Mouse (Mus musculus): ENCODE measurements around the gene Cplane1. TPM values are rescaled to one million over a fixed set of nuclear protein-coding genes. Genes with fewer than 3 reads are reported as not detected.

Cplane1 gene
- polyA plus RNA-seq (2014; fragmentation: Nextera tagmentation; extraction: Ambion mirVana), result 10.0 and 12.3 TPM in 2 replicates

DNA sequence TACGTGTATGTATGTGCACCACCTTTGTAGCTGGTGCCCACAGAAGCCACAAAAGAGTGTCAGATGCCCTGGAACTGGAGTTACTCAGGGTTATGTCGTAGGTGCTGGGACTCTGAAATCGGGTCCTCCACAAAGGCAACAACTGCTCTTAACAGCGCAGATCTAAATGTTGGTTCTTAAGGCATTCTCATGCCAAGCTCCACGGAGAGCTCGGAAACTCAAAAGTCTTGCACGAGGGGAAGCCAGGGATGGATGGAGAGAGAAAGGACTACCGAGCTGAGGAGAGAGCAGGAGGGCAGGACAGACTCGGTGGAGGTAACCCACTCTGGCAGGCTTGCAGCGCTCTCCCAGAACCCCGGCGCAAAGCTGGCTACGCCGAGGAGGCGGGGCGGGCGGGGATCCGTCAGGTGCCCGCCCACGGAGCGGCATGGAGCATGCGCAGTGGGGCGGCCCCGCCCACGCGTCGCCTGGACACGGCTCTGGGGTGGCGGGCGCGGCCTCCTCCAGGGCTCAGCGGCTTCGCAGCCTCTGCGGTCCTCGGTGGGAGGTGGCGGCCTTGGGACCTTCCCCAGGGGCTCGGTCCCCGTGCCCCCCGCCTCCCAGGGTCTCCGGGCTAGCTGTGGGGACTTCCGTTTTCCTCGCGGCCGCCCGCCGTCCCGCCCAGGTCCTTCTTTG lies at the start of gene Cplane1:
Cplane1 (plus strand) TSS at position 516 of the 675 bp plus-strand sequence.
- peak within 1 kb of the TSS; percentile 84 for H3K9ac ChIP-seq (ENCODE audit: low read length)
- 0 out of 2 replicates have a peak, but pooled peaks cover 3% of the 10 kb centered on the region for H3K4me1 ChIP-seq (replicated peaks; ENCODE audit: control insufficient read depth, insufficient read depth, low read length)
- H3K27me3 ChIP-seq (replicated peaks; ENCODE audit: control insufficient read depth, insufficient read depth, low read length), result no peaks in the 10 kb centered on the region
- H3K36me3 ChIP-seq (ENCODE audit: control insufficient read depth, insufficient read depth, low read length), result peaks cover 26% of the 10 kb centered on the region
- WGBS, result under 1% methylated on average over 46 of the region's 47 CpGs
- ATAC-seq (replicated peaks; ENCODE audit: low FRiP score, low TSS enrichment, low read depth) (peak; percentile 98), DNase-seq (ENCODE audit: low spot score) (peak; percentile 94)
- H3K9me3 ChIP-seq (ENCODE audit: control insufficient read depth, low read length), result no peaks in the 10 kb centered on the region
- H3K4me2 ChIP-seq (ENCODE audit: low read length), result peak within 1 kb of the TSS; percentile 69
- H3K27ac ChIP-seq (ENCODE audit: low read depth), result peak within 1 kb of the TSS; percentile 64
- peak within 1 kb of the TSS; percentile 83 for H3K4me3 ChIP-seq (ENCODE audit: low read depth, low read length)

DNA sequence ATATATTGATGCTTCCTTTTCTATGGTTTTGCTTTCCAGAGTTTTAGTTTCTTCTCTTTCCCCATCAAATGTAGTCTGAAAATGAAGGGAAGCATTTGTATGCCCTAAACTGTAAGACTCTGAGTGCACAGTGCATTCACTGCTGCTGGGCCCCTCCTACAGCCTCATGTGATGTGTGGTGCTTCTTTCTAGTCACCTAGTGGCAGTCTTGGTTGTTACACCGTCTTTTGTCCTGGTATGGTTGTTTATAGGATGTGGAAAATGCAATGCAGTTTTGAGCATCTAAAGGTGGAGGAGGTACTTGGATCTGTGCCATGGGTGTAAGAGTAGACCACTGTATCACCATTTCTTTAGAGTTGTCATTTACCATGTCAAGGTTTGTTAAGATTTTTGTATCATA lies 39.6 kb upstream of the Cplane1 start:
- Histone ChIP-seq H3K4me1 (replicated peaks; ENCODE audit: control insufficient read depth, insufficient read depth, low read length) (no peaks in the 10 kb centered on the region), H3K27ac (ENCODE audit: low read depth) (no peak overlapping the region), H3K4me2 (ENCODE audit: low read length) (no peak overlapping the region), H3K27me3 (replicated peaks; ENCODE audit: control insufficient read depth, insufficient read depth, low read length) (no peaks in the 10 kb centered on the region), H3K9me3 (ENCODE audit: control insufficient read depth, low read length) (no peaks in the 10 kb centered on the region), H3K9ac (ENCODE audit: low read length) (no peak overlapping the region), H3K36me3 (ENCODE audit: control insufficient read depth, insufficient read depth, low read length) (peaks cover 84% of the 10 kb centered on the region), H3K4me3 (ENCODE audit: low read depth, low read length) (no peak overlapping the region)
- WGBS, result 69% methylated on average over 1 of the region's 1 CpGs
- DNase-seq (ENCODE audit: low spot score) (no peak), ATAC-seq (replicated peaks; ENCODE audit: low FRiP score, low TSS enrichment, low read depth) (no peak)

DNA sequence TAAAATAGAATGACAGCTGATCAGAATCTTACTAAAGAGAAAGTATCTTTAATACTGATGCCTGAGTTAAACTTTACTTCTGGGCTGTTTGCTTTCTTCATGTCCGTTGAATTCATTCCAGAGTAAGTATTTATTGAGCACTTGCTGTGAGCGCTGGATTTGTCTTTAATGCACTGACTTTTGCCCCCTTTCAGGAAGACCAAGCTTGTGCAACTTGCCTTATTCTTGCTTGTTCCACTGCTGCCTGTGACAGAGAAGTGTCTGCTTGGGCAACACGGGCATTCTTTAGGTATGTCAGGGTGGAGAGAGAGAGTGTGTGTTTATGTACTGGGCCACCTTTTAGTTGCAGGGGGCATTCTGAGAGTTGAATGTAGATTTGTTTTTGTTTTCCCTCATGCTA lies 37.6 kb upstream of the Cplane1 start:
- H3K4me3 ChIP-seq (ENCODE audit: low read depth, low read length), result no peak overlapping the region
- DNase-seq (ENCODE audit: low spot score), result no peak
- H3K27ac ChIP-seq (ENCODE audit: low read depth), result no peak overlapping the region
- 98% methylated on average over 3 of the region's 3 CpGs for WGBS
- no peaks in the 10 kb centered on the region for H3K9me3 ChIP-seq (ENCODE audit: control insufficient read depth, low read length)
- H3K4me1 ChIP-seq (replicated peaks; ENCODE audit: control insufficient read depth, insufficient read depth, low read length), result no peaks in the 10 kb centered on the region
- H3K9ac ChIP-seq (ENCODE audit: low read length), result no peak overlapping the region
- H3K27me3 ChIP-seq (replicated peaks; ENCODE audit: control insufficient read depth, insufficient read depth, low read length), result no peaks in the 10 kb centered on the region
- H3K36me3 ChIP-seq (ENCODE audit: control insufficient read depth, insufficient read depth, low read length), result peaks cover 97% of the 10 kb centered on the region
- ATAC-seq (replicated peaks; ENCODE audit: low FRiP score, low TSS enrichment, low read depth), result no peak
- no peak overlapping the region for H3K4me2 ChIP-seq (ENCODE audit: low read length)

DNA sequence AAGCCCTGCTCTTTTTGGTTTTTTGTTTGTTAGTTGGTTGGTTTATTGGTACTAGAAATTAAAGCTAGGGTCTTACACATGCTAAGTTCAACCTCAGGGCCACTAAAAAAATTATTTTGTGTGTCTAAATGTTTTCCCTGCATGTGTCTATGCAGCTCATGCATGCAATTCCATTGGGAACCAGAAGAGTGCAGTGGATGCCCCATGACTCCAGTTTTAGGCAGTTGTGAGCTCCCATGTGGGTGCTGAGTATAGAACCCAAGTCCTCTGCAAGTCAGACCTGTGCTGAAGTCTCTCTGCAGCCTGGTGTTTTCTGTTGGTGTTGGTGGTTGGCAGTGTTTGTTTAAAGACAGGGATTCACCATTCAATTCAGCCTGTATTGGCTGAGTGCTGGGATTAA lies 37.1 kb upstream of the Cplane1 start:
- Histone ChIP-seq H3K4me3 (ENCODE audit: low read depth, low read length) (no peak overlapping the region), H3K36me3 (ENCODE audit: control insufficient read depth, insufficient read depth, low read length) (peaks cover 97% of the 10 kb centered on the region)
- no peak for ATAC-seq (replicated peaks; ENCODE audit: low FRiP score, low TSS enrichment, low read depth)

DNA sequence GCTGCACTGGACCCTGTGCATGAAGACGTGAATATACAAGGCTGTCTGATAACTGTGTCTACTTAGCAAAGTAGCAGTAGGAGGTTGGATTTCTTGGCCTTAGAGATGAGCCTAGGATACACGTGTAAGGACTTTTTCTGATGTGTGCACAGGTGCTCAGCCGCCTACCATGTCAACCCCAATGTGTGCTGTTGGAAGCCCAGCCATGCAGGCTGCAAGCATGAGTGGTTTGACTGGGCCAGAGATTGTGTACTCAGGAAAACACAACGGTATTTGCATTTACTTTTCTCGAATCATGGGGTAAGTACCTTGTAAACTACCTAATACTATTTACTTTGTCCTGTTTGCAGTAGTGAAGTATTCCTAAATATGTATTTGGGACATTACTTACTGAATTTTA lies 33.3 kb upstream of the Cplane1 start:
- no peak for ATAC-seq (replicated peaks; ENCODE audit: low FRiP score, low TSS enrichment, low read depth)
- Histone ChIP-seq H3K4me1 (replicated peaks; ENCODE audit: control insufficient read depth, insufficient read depth, low read length) (no peaks in the 10 kb centered on the region), H3K36me3 (ENCODE audit: control insufficient read depth, insufficient read depth, low read length) (peaks cover 98% of the 10 kb centered on the region), H3K9me3 (ENCODE audit: control insufficient read depth, low read length) (no peaks in the 10 kb centered on the region), H3K27ac (ENCODE audit: low read depth) (no peak overlapping the region), H3K9ac (ENCODE audit: low read length) (no peak overlapping the region), H3K27me3 (replicated peaks; ENCODE audit: control insufficient read depth, insufficient read depth, low read length) (no peaks in the 10 kb centered on the region), H3K4me3 (ENCODE audit: low read depth, low read length) (no peak overlapping the region), H3K4me2 (ENCODE audit: low read length) (no peak overlapping the region)
- no peak for DNase-seq (ENCODE audit: low spot score)
- WGBS, result 85% methylated on average over 5 of the region's 5 CpGs

More for the DNA sequence above, 37.1 kb upstream of the Cplane1 start:
- Histone ChIP-seq H3K4me2 (ENCODE audit: low read length) (no peak overlapping the region), H3K27me3 (replicated peaks; ENCODE audit: control insufficient read depth, insufficient read depth, low read length) (no peaks in the 10 kb centered on the region), H3K27ac (ENCODE audit: low read depth) (no peak overlapping the region), H3K4me1 (replicated peaks; ENCODE audit: control insufficient read depth, insufficient read depth, low read length) (no peaks in the 10 kb centered on the region), H3K9ac (ENCODE audit: low read length) (no peak overlapping the region), H3K9me3 (ENCODE audit: control insufficient read depth, low read length) (no peaks in the 10 kb centered on the region)
- no peak for DNase-seq (ENCODE audit: low spot score)

GRCm38 (mm10) chr15:8161841-8162240 lies 7.1 kb upstream of the Cplane1 start:
- no peak overlapping the region for H3K4me2 ChIP-seq (ENCODE audit: low read length)
- no peak overlapping the region for H3K9ac ChIP-seq (ENCODE audit: low read length)
- H3K4me3 ChIP-seq (ENCODE audit: low read depth, low read length), result no peak overlapping the region
- H3K4me1 ChIP-seq (replicated peaks; ENCODE audit: control insufficient read depth, insufficient read depth, low read length), result no peaks in the 10 kb centered on the region
- H3K36me3 ChIP-seq (ENCODE audit: control insufficient read depth, insufficient read depth, low read length), result peaks cover 49% of the 10 kb centered on the region
- ATAC-seq (replicated peaks; ENCODE audit: low FRiP score, low TSS enrichment, low read depth), result no peak
- DNase-seq (ENCODE audit: low spot score), result no peak
- no peak overlapping the region for H3K27ac ChIP-seq (ENCODE audit: low read depth)
- WGBS, result 85% methylated on average over 1 of the region's 1 CpGs
- no peaks in the 10 kb centered on the region for H3K9me3 ChIP-seq (ENCODE audit: control insufficient read depth, low read length)
- no peaks in the 10 kb centered on the region for H3K27me3 ChIP-seq (replicated peaks; ENCODE audit: control insufficient read depth, insufficient read depth, low read length)

DNA sequence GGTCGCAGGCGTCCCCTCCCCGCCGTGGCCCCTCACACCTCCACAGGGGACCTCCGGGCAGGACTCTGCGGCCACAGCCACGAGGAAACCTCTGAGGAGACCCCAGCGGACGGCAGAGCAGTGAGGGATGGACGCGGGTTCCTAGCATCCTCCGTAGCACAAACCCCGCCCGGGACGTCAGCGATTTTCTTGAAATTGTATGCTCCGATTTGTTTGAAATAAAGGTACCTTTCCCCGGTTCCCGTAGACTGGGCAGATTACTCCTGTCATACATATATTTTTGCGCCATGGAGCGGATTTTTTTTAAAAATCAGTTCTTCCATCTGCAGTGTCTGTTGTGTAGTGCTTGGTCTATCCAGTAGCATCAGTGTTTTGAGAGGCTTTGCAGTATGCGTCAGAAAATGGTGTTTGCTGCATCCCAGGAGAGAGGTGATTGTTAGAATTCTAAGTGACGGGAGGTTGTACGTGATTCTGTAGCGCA lies 400 bp downstream of the Cplane1 start:
- H3K4me1 ChIP-seq (replicated peaks; ENCODE audit: control insufficient read depth, insufficient read depth, low read length), result 0 out of 2 replicates have a peak, but pooled peaks cover 3% of the 10 kb centered on the region
- H3K27ac ChIP-seq (ENCODE audit: low read depth), result peak overlapping the region; percentile 64
- no peaks in the 10 kb centered on the region for H3K9me3 ChIP-seq (ENCODE audit: control insufficient read depth, low read length)
- peak; percentile 65 for ATAC-seq (replicated peaks; ENCODE audit: low FRiP score, low TSS enrichment, low read depth)
- H3K27me3 ChIP-seq (replicated peaks; ENCODE audit: control insufficient read depth, insufficient read depth, low read length), result no peaks in the 10 kb centered on the region
- peak overlapping the region; percentile 83 for H3K4me3 ChIP-seq (ENCODE audit: low read depth, low read length)
- H3K36me3 ChIP-seq (ENCODE audit: control insufficient read depth, insufficient read depth, low read length), result peaks cover 32% of the 10 kb centered on the region
- H3K9ac ChIP-seq (ENCODE audit: low read length), result peak overlapping the region; percentile 84
- 1% methylated on average over 25 of the region's 25 CpGs for whole genome bisulfite sequencing
- peak; percentile 81 for DNase-seq (ENCODE audit: low spot score)
- peak overlapping the region; percentile 69 for H3K4me2 ChIP-seq (ENCODE audit: low read length)

DNA sequence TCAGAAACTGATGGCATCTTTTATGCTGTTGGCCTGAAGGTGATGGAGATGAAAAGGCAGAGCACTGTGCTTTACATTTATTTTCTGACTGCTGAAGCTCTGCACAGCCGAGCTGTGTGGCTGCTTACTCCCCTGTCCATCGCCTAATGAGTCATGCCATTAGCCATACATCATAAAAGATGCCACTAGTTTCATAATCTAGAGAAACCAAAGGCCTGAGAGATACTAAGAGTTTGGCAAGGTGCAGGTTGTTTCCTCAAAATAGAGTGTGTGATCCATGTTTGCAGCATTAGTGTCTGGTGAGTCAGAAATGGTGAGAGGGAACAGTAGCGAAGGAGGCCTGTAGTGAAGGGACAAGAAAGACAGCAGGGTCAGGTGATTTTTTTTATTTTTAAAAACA lies 20.7 kb downstream of the Cplane1 start:
- H3K9me3 ChIP-seq (ENCODE audit: control insufficient read depth, low read length), result no peaks in the 10 kb centered on the region
- no peaks in the 10 kb centered on the region for H3K27me3 ChIP-seq (replicated peaks; ENCODE audit: control insufficient read depth, insufficient read depth, low read length)
- ATAC-seq (replicated peaks; ENCODE audit: low FRiP score, low TSS enrichment, low read depth) (no peak), DNase-seq (ENCODE audit: low spot score) (no peak)
- H3K36me3 ChIP-seq (ENCODE audit: control insufficient read depth, insufficient read depth, low read length), result peaks cover 69% of the 10 kb centered on the region
- H3K4me2 ChIP-seq (ENCODE audit: low read length), result no peak overlapping the region
- no peak overlapping the region for H3K27ac ChIP-seq (ENCODE audit: low read depth)
- H3K4me3 ChIP-seq (ENCODE audit: low read depth, low read length), result no peak overlapping the region
- WGBS, result 93% methylated on average over 3 of the region's 3 CpGs
- H3K9ac ChIP-seq (ENCODE audit: low read length), result no peak overlapping the region
- H3K4me1 ChIP-seq (replicated peaks; ENCODE audit: control insufficient read depth, insufficient read depth, low read length), result no peaks in the 10 kb centered on the region

- 89% methylated on average over 3 of the region's 3 CpGs for WGBS
- Histone ChIP-seq H3K4me1 (replicated peaks; ENCODE audit: control insufficient read depth, insufficient read depth, low read length) (no peaks in the 10 kb centered on the region), H3K4me2 (ENCODE audit: low read length) (no peak overlapping the region), H3K36me3 (ENCODE audit: control insufficient read depth, insufficient read depth, low read length) (peaks cover 77% of the 10 kb centered on the region), H3K27ac (ENCODE audit: low read depth) (no peak overlapping the region), H3K4me3 (ENCODE audit: low read depth, low read length) (no peak overlapping the region), H3K9ac (ENCODE audit: low read length) (no peak overlapping the region), H3K9me3 (ENCODE audit: control insufficient read depth, low read length) (no peaks in the 10 kb centered on the region), H3K27me3 (replicated peaks; ENCODE audit: control insufficient read depth, insufficient read depth, low read length) (no peaks in the 10 kb centered on the region)
- ATAC-seq (replicated peaks; ENCODE audit: low FRiP score, low TSS enrichment, low read depth), result no peak
- DNase-seq (ENCODE audit: low spot score), result no peak
Measured at GRCm38 (mm10) chr15:8190435-8190834, 21.5 kb downstream of the Cplane1 start.
